23 mouse cellular contexts compared by ENCODE assay signal in genomic region chr10:92782691-92783090, GRCm38 (mm10).
"Had no signal": no experiment of that assay in that cellular context is flagged by ENCODE, and none has a peak within 500 bp of the region (broad histone marks: within the 10 kb centered on the region; RNA-seq: fewer than 3 reads in every experiment).

No protein-coding gene starts in this region.

- H3K27ac ChIP-seq: kidney, postnatal 0 days; layer of hippocampus, adult 2 months; limb, embryonic 10.5 days; limb, embryonic 13.5 days; liver, embryonic 12.5 days; liver, embryonic 15.5 days; lung, embryonic 15.5 days; neural tube, embryonic 12.5 days; neural tube, embryonic 15.5 days; stomach, postnatal 0 days had no signal

- H3K9me3 ChIP-seq: limb, embryonic 10.5 days; limb, embryonic 13.5 days; liver, embryonic 12.5 days; liver, embryonic 15.5 days; lung, embryonic 15.5 days; megakaryocyte, embryonic 14.5 days; neural tube, embryonic 12.5 days; neural tube, embryonic 15.5 days had no signal

- H3K36me3 ChIP-seq: limb, embryonic 10.5 days; limb, embryonic 13.5 days; liver, embryonic 12.5 days; liver, embryonic 15.5 days; lung, embryonic 15.5 days; neural tube, embryonic 12.5 days; neural tube, embryonic 15.5 days had no signal

- H3K4me3 ChIP-seq: layer of hippocampus, adult 2 months; limb, embryonic 10.5 days; limb, embryonic 13.5 days; liver, embryonic 12.5 days; liver, embryonic 15.5 days; lung, embryonic 15.5 days; megakaryocyte, embryonic 14.5 days; neural tube, embryonic 12.5 days; neural tube, embryonic 15.5 days had no signal

- H3K27me3 ChIP-seq: limb, embryonic 13.5 days; liver, embryonic 12.5 days; liver, embryonic 15.5 days; lung, embryonic 15.5 days; megakaryocyte, embryonic 14.5 days; neural tube, embryonic 12.5 days; neural tube, embryonic 15.5 days had no signal

- H3K9ac ChIP-seq: limb, embryonic 13.5 days; liver, embryonic 12.5 days; liver, embryonic 15.5 days; lung, embryonic 15.5 days; neural tube, embryonic 12.5 days; neural tube, embryonic 15.5 days had no signal

- H3K4me1 ChIP-seq: limb, embryonic 10.5 days; limb, embryonic 13.5 days; liver, embryonic 12.5 days; liver, embryonic 15.5 days; lung, embryonic 15.5 days; megakaryocyte, embryonic 14.5 days; neural tube, embryonic 12.5 days; neural tube, embryonic 15.5 days had no signal

- DNase-seq: kidney, postnatal 25 days; layer of hippocampus, adult 9-11 months; liver; lung, adult 18-20 months; lung, postnatal 10 days; lung, postnatal 36 days; right cerebral cortex, adult 18-20 months; right cerebral cortex, postnatal 14 days; right cerebral cortex, postnatal 4 days; thymus, adult 2 months; thymus, postnatal 14 days; thymus, postnatal 4 days had no signal

- H3K4me2 ChIP-seq: limb, embryonic 13.5 days; liver, embryonic 12.5 days; liver, embryonic 15.5 days; lung, embryonic 15.5 days; neural tube, embryonic 12.5 days; neural tube, embryonic 15.5 days had no signal

- ATAC-seq: liver, embryonic 12.5 days had no signal
